Mouse (Mus musculus) cerebellum, adult 18-20 months (tissue): ENCODE measurements around the gene Tti1.

Source experiments
- DNase-seq, 2 experiments: peaks; one replicate each; pipeline ENCODE4 v3.0.0; 2021

Gene Tti1

GRCm38 (mm10) chr2:158037571-158037970, 9.3 kb upstream of the Tti1 start:
- DNase-seq = no peak

- DNase-seq = no peak
Measured at GRCm38 (mm10) chr2:158036953-158037352, 8.7 kb upstream of the Tti1 start.

GRCm38 (mm10) chr2:158036408-158036807, 8.2 kb upstream of the Tti1 start:
- DNase-seq = no peak

GRCm38 (mm10) chr2:158035813-158036212, 7.6 kb upstream of the Tti1 start:
- no peak for DNase-seq

DNA sequence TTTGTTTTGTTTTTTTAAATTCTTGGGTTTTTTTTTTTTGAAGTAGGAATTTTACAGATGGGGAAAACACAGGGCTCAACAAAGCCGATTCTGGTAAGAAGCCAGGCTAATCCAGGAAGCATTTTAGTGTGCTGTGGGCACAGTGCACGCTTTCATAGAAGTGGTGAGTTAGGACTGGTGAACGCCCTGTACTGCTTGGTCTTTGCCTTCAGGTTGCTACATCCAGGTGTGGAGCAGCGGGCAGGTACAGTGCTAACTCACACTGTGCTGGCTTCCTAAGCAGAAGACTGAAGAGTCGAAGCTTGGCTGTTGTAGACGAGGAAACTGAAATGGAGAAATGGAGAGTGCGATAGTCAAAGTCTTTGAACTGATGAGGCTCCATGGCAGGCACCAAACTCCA, 1.8 kb upstream of the Tti1 start:
- DNase-seq = no peak

GRCm38 (mm10) chr2:158027855-158028353, 329 bp downstream of the Tti1 start:
- no peak for DNase-seq

- no peak for DNase-seq
Measured at GRCm38 (mm10) chr2:158017330-158017729, 10.9 kb downstream of the Tti1 start.

DNA sequence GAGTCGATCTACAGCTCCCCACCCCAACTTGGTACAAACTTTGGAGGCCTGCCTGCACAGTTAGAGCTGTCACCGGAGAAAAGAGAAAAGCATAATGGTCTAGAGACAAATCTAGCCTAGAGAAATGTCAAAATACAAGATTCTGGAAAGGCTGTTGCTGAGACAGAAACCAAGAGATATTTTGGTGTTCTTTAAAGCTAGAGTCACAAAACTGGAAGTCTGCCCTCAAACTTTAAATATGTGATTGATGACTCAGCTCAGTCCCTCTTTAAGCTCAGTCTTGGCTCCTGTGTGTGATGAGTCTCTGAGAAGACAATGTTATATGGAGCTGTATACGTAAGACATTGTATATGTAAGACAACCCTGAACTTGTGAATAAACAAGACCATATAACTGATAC, 15.6 kb downstream of the Tti1 start:
- no peak for DNase-seq

- DNase-seq = no peak
Measured at GRCm38 (mm10) chr2:158009373-158009772, 18.9 kb downstream of the Tti1 start.

- DNase-seq = no peak
Measured at GRCm38 (mm10) chr2:158005641-158006040, 22.6 kb downstream of the Tti1 start.

DNA sequence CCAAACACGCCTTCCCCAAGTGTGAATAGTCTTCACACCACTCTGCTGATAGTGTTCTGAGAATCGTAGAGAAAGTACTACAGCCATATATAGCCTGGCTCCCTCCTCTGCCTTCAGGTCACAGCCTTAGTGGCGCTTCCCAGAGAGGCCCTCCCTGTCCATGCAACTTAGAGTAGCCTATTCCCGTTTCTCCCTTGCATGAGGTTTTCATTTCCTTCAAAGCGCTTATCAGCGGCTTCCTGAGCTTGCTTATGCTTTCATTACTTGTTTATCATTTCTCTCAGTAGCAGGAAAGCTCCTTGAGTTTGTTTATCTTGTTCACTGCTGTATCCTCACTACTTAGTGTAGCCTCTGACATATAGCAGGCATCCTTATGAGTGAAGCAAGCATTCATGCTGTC, 23.6 kb downstream of the Tti1 start:
- DNase-seq = no peak

DNA sequence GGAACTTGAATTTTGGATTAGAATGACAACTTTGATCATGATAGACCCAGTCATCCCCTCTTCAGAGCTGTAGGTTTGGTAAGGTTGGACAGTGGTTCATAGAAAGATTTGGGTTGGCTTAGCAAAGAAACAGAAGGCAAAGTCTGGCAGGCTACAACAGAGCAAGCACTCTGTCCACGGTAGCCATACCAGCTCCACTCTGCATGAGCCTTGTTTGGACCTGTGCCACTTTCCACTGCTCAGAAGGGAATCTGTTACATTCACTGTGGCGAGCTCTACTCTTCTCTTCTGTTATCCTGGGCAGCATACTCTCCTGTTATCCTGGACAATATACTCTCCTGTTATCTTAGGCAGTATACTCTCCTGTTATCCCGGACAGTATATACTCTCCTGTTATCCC, 29.4 kb downstream of the Tti1 start:
- DNase-seq = peak; percentile 75 to 84

GRCm38 (mm10) chr2:157992501-157992900, 35.7 kb downstream of the Tti1 start:
- DNase-seq = no peak

DNA sequence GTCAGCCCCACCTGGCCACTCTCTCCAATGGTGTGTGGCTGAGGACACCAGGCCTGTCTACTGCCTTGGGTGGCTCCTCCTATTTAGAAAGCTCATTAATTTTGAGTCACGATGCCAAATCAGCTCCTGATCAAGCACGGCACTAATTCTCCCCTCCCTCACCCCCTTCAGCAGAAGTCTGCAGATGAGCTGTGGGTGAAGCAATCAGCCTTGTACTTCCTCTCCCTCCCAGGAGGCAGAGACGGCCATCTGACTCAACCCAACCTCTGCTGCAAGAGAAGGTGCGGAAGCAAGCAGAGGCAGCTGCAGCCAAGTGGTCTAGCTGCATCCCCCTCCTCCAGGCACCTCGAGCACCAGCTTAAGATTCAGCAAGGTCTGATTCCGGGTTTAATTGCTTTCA, 37.2 kb downstream of the Tti1 start:
- no peak for DNase-seq

DNA sequence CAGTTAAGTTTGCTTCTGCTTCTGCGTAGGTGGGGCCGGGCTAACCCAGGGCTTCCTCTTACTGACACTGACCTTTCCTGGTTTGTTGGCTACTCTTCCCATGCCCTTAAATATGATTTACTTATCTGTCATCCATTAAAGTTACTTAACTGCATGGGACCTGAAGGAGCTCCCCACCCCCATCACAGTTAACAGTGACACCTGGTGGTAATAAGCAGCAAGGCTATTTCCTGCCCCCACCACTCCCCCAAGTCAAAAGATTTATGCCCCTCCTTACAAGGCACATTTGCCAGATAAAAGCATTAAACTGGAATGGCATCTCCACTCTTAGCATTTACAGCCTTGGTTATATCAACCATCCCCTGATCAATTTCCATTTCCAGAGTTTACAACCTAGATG, 38.3 kb downstream of the Tti1 start:
- DNase-seq = no peak

DNA sequence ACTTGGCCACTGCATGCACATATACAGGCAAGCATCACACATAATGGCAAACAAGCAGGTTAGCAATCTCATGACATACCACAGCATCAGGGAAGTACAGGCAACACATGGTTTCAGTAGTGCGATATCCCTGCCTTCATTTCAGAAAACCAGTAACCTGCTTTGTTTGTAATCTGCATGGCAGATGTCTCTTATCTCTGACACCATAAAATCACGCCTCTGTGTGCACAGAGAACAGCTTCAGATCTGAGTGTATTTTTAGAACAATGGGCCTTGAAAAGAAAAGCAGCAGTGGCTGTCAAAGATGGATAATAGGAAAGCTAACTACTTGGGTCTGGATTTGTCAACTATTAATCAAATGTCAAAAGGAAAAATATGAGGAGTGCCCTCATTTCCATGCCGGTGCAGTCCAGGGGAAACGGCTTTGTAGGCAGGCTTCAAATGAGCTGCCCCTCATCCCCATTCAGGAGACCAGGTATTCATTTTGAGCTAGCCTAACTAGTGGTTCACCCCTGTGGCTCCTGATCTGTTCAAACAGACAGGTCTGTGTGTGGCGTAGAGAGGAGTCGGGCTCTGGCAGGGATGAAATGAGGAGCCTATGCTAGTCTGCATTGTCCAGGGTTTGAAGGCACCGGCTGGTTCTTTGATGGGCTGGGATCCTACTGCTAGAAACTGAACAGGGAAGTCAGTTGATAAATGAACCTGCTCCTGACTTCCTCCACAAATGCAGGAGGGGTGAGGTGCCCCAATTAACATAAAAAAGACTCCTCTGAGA, 39.6 kb downstream of the Tti1 start:
- no peak for DNase-seq

- no peak for DNase-seq
Measured at GRCm38 (mm10) chr2:157986235-157986634, 42.0 kb downstream of the Tti1 start.

DNA sequence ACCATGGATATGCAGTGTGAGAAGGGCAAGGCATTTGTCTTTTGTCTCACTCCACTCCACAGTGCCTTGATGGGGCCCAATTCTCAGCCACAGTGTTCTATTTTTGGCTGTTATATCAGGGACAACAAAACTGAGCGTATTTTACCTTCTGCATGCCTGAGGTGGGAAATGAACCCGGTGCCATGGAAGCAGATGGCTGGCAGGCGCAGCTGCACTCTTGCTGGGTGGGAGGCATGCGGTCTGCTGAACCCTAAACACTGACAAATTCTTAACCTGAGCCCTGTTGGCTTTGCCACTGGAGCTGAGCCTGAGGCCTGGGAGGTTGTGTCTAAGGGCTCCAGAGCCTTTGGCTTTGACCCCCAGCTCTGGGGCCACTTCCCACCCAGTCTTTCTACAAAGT, 42.6 kb downstream of the Tti1 start:
- peak in 1 of 2 experiments; percentile 32 for DNase-seq

DNA sequence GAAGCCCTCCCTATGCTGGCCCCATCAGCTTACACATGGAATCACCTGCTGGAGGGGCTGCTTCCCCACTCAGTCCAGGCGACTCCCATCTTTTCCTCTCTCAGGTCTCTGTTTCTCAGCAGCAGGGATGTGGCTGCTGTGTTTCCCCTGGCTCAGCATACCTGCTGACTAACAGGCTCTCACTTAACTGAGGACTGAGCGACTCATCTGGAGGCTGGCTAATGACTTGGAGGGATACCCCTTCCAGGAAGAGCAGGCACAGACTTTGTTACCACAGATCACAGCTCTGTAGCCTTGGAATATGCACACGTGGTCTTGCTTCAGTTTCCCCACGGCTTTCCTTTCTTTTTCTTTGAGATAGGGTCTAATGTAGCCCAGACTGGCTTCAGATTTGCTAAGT, 45.0 kb downstream of the Tti1 start:
- no peak for DNase-seq

- no peak for DNase-seq
Measured at GRCm38 (mm10) chr2:157982727-157983126, 45.5 kb downstream of the Tti1 start.

GRCm38 (mm10) chr2:157979241-157979640, 49.0 kb downstream of the Tti1 start:
- no peak for DNase-seq

DNA sequence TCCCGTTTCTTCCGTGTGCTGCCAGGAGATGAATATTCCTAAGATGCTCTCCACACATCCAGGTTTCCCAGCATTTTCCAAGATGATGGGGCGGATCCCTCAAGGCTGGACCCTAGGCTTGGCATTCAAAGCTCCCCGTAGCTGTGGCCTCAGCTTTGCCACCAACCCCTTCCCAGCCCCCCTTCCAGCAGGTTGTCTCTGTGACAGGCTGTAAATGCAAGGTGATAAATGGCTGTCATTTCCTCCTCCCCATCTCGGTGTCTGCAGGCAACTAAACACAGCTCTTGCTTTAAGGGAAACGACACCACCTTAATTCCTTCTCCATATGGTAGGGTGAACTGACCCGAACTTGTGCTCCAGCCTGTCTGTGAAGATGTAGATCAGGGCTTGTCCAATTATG, 52.6 kb downstream of the Tti1 start:
- no peak for DNase-seq

DNA sequence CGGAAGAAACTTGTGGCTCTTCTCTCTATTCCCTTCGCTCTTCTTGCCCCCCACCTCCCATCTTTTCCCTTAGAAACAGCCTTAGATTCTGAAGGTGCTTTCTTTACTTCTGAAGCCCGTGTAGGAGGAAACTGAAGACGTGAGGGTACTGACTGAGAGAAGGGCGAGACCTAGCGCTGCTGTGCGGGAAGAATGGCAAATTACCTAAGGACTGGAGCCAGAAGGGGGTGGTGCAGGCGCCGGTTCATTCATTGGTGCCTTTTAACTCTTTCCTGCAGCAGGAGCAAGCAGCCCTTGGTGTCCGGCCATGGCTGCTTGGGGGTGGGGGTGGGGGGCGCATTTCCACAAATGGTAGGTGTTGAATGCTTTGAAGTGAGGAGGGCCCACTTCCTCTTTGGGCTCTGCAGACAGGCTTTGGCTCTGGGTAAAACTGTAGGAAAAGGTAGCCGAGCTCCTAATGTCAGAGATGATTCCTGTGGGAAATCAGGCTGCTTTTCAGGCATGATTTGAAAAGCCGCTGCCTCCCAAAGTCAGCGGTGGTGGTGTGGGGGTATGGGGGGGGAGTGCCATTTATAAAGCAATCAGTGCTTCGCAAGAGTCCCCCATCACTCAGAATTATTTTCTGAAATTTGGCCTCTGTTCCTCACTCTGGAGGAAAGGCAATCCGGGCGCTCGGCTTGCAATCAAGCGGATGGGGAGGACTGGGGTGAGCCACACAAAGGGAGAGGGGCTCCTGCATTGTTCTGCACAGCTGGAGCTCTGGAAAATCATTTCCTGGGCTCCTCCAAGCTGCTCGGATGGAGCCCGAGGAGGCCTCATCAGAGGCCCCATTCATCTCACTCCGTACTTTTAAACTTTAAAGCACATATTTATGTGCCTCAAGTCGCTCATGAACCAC, 53.4 kb downstream of the Tti1 start:
- DNase-seq = no peak

- no peak for DNase-seq
Measured at GRCm38 (mm10) chr2:157970669-157971068, 57.6 kb downstream of the Tti1 start.
